Mouse (Mus musculus) layer of hippocampus, postnatal 10 days (tissue): ENCODE data around the gene Kcnh4. TPM values are rescaled to one million over a fixed set of nuclear protein-coding genes. Genes with fewer than 3 reads are reported as not detected.

Source experiments
- DNase-seq, 2 experiments: peaks; one replicate each; pipeline ENCODE4 v3.0.0; 2021; ENCODE audit warnings: low spot score in 2 of 2
- total RNA-seq, 2 experiments: library from RNA; stranded (reverse); gene quantifications; 2 replicates each; pipeline ENCODE4 v1.2.3; 2021

Kcnh4 gene
- total RNA-seq, 2 experiments from 2014 or later: 1.5 to 2.2 TPM

DNA sequence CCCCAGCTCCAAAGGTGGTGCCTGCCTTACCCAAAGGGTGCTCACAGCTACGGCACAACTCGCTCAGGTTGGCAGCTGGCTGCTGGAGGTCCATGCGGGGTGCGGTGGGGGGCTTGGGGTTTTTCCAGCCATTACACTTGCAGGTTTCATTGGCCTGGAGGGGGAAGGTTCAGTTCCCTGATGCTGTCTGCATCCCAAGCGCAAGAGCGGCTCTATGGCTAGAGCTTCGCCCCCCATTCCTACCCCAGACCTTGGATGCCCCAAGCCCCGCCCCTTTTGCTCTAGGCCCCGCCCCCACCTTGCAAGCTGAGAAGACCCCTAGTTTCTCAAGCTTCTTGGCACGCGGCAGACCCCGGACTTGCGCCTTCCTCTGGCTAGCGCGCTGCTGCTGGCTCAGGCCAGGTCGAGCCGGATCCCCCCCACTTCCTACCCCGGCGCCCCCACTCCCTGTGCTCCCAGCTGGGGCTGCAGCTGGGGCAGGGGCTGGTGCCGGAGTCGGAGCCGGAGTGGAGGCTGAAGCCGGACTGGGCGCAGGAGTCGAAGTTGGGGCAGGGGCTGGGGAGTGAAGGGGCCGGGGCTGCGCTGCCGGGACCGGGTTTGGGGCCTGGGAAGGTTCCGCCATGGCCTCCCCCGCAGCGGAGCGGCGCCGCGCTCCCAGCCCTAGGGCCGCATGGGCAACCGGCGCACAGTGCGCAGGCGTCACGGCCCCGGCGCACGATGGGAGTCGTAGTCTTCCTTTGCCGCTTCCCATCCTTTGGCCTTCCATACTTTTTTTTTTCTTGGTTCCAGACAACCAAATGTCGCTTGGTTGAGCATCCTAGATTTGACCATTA, 47.7 kb downstream of the Kcnh4 start, which contains the start of gene Kat2a:
Gene Kat2a (minus strand): TSS at position 683 of the 833 bp plus-strand sequence.
- DNase-seq: peak; percentile 81 to 89

- DNase-seq: no peak
Measured at GRCm38 (mm10) chr11:100710977-100711376, 48.8 kb downstream of the Kcnh4 start.

DNA sequence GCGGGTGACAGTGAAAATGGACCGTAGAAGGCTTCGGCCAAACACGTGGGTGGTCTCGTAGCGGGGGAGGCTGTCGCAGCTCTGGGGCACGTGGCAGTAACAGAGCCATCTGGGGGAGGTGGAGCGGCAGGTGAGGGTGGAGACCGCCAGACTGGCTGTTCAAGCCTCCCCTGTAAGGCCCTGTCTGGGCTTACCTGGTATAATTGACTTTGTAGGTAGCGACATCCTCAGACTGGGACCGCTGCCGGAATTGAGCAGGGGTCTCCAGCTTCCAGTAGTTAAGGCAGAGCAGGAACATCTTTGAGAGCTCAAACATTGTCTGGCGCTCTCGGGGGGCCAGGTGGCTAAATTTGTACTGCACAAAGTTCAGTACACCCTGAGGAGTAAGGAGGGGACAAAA, 49.2 kb downstream of the Kcnh4 start:
- DNase-seq: peak in 1 of 2 experiments; percentile 11

- DNase-seq: no peak
Measured at GRCm38 (mm10) chr11:100709201-100709810, 50.4 kb downstream of the Kcnh4 start.

GRCm38 (mm10) chr11:100705095-100705747, 54.5 kb downstream of the Kcnh4 start:
- no peak for DNase-seq

- no peak for DNase-seq
Measured at GRCm38 (mm10) chr11:100703851-100704531, 55.8 kb downstream of the Kcnh4 start, which contains the start of gene Dhx58. Gene Dhx58 (minus strand): TSS chr11:100704271.

- DNase-seq: no peak
Measured at GRCm38 (mm10) chr11:100703366-100703765, 56.4 kb downstream of the Kcnh4 start.

GRCm38 (mm10) chr11:100702906-100703305, 56.8 kb downstream of the Kcnh4 start:
- no peak for DNase-seq

GRCm38 (mm10) chr11:100702081-100702851, 57.5 kb downstream of the Kcnh4 start:
- peak; percentile 70 to 79 for DNase-seq

- DNase-seq: peak in 1 of 2 experiments; percentile 46
Measured at GRCm38 (mm10) chr11:100701301-100701700, 58.4 kb downstream of the Kcnh4 start.

DNA sequence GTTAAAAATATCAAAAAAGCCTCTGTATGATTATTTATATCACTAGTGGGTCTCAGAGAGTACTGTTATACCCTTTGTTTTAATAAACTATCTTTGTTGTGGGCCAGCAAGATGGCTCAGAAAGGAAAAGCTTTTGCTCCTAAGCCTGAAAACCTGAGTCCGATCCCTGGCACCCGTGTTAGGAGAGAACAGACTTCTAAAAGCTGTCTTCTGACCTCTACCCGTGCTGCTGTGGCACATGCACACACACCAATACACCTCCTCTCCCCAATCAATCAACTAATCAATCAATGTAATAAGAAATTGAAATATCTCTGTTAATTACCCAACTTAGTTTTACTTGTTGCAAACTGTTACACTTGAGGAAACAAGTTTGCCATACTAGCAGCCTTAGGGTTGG, 59.0 kb downstream of the Kcnh4 start:
- DNase-seq: no peak

GRCm38 (mm10) chr11:100697921-100698320, 61.8 kb downstream of the Kcnh4 start:
- no peak for DNase-seq

DNA sequence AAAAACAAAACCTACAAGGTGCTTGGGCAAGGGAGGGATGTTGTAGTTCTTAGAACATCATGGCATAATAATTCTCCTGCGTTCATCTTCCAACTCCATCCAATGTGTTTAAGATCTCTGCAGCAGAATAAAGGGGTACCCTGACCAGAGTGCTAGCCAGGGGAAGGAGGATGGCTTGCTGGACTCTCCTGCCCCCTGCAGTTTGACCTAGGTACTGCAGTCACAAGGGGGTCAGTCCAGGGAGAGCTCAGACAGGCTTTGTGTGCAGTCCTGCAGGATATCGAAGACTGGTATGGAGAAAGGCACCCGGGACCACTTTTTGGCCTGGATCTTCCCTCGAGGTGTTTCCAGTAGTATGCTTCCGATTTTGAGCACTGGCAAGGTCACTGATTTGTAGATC, 64.8 kb downstream of the Kcnh4 start:
- peak; percentile 90 to 91 for DNase-seq

DNA sequence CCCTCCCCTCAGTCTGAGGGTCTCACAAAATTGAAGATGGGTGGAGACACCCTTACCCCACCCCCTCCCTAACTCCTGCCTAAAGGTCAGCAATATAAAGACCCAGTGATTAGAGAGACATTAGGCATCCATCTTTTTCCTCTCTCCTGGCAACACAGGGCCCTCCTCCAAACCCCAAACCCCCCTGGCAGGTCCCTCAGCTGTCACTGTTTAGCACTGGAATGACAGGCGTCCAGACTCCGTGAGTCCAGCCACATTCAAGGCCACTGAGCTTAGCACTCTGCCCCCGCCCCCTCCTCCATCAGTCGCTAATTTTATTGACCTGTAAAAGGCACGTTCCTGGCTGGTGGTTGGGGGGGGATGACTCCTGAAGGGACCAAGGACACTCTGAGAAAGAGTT, 66.6 kb downstream of the Kcnh4 start:
- no peak for DNase-seq

- DNase-seq: no peak
Measured at GRCm38 (mm10) chr11:100692164-100692616, 67.6 kb downstream of the Kcnh4 start, which contains the start of gene Zfp385c. Gene Zfp385c (minus strand): TSS chr11:100692455.

DNA sequence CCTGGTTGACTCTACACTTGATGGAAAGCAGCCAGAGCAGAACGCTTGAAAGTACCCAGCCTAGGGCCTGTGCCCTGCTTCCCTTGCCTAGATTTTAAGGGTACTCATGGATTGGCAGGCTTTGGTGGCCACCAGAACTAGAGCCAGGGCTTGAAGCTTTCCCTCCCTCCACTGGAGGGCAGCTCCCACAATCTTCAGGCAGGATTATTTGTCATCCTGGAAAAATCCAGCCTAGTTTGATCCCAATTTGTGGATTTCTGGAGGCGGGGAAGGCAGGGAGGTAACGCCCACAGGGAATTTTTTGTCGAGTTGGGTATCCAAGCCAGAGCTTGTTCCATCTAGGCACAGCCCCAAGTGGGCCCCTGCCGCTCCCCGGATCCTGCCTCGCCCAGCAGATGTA, 69.4 kb downstream of the Kcnh4 start:
- DNase-seq: no peak
